19 mouse cellular contexts compared by ENCODE assay signal in the genomic region with DNA sequence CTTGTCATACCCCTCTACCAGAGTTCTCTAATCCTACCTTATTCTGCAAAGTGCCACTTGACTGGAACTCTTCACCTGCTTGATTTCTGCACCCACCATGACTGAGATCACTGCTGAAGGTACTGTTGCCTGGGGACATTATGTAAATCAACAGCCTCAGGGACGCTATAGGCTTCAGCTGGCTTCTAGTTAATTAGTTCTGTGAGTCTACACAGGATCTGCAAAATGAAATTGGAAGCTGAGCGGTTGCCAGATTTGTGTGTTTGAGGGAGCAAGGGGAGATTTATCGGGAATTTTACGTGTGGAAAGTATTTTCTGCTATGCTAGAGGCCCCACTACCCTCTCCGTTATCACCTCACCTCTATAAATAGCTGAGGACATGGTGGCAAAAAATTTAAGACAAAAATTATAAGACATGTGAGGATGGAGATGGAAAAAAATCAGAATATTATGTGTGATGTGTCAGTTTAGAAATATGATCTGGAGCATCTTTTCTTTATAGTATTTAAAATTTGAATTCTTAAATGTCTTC. TPM values are rescaled to one million over a fixed set of nuclear protein-coding genes. Genes with fewer than 3 reads are reported as not detected.
A peak's percentile ranks its signal among the peaks of the same experiment; 100 is the strongest.
DNase-seq lines count a peak whose midpoint lies in the region; ATAC-seq and TF ChIP-seq lines count a peak whose summit lies in the region.
"Had no signal": no experiment of that assay in that cellular context is flagged by ENCODE, and none has a peak within 500 bp of the region (broad histone marks: within the 10 kb centered on the region; RNA-seq: fewer than 3 reads in every experiment).

No protein-coding gene starts in this region.

- ATAC-seq in hindbrain, postnatal 0 days, result no peak
- no peak for ATAC-seq in hindbrain, embryonic 13.5 days (ENCODE audit: low FRiP score)
- ATAC-seq in forebrain, embryonic 14.5 days, result peak; percentile 74
- ATAC-seq: hindbrain, embryonic 16.5 days; liver, embryonic 12.5 days; Patski had no signal

- H3K4me1 ChIP-seq in hindbrain, postnatal 0 days (ENCODE audit: insufficient read depth, low read length), result no peaks in the 10 kb centered on the region
- H3K4me1 ChIP-seq in hindbrain, embryonic 13.5 days (replicated peaks), result 0 out of 2 replicates have a peak, but pooled peaks cover 4% of the 10 kb centered on the region
- H3K4me1 ChIP-seq in forebrain, embryonic 14.5 days (ENCODE audit: control insufficient read depth, insufficient read depth, low read length), result 0 out of 2 replicates have a peak, but pooled peaks cover 2% of the 10 kb centered on the region
- H3K4me1 ChIP-seq: limb, embryonic 10.5 days; liver, embryonic 12.5 days had no signal

- DNase-seq in gastrocnemius, adult 2 months, result peak; percentile 23
- no peak for DNase-seq in gastrocnemius, postnatal 36 days
- peak; percentile 13 for DNase-seq in hindbrain, postnatal 0 days (ENCODE audit: low spot score)
- DNase-seq in forebrain, embryonic 14.5 days (ENCODE audit: low spot score), result peak; percentile 73
- peak; percentile 9 for DNase-seq in heart, postnatal 4 days
- DNase-seq in cerebellum, adult 9-11 months, result no peak
- DNase-seq: B cell, adult 2 months; cerebellum, postnatal 25 days; kidney, adult 18-20 months; kidney, postnatal 36 days; layer of hippocampus, postnatal 36 days; right cerebral cortex, postnatal 14 days; thymus, postnatal 36 days had no signal

- no peaks in the 10 kb centered on the region for H3K9me3 ChIP-seq in hindbrain, postnatal 0 days (ENCODE audit: low read length)
- H3K9me3 ChIP-seq in hindbrain, embryonic 13.5 days, result no peaks in the 10 kb centered on the region
- no peaks in the 10 kb centered on the region for H3K9me3 ChIP-seq in forebrain, embryonic 14.5 days (replicated peaks; ENCODE audit: control insufficient read depth, low read length)
- H3K9me3 ChIP-seq: limb, embryonic 10.5 days; liver, embryonic 12.5 days had no signal

- no peaks in the 10 kb centered on the region for H3K36me3 ChIP-seq in hindbrain, postnatal 0 days (ENCODE audit: insufficient read depth, low read length)
- no peaks in the 10 kb centered on the region for H3K36me3 ChIP-seq in hindbrain, embryonic 13.5 days
- H3K36me3 ChIP-seq in forebrain, embryonic 14.5 days (ENCODE audit: control insufficient read depth, insufficient read depth, low read length), result no peaks in the 10 kb centered on the region
- H3K36me3 ChIP-seq: limb, embryonic 10.5 days; liver, embryonic 12.5 days had no signal

- TF ChIP-seq CTCF in gastrocnemius, adult 2 months (IDR thresholded peaks at IDR 0.05), result no peak
- TF ChIP-seq CTCF in hindbrain, postnatal 0 days (IDR thresholded peaks at IDR 0.05; ENCODE audit: low read depth), result no peak

- H3K9ac ChIP-seq in hindbrain, postnatal 0 days (replicated peaks; ENCODE audit: low read length), result no peak overlapping the region
- H3K9ac ChIP-seq in hindbrain, embryonic 13.5 days, result no peak overlapping the region
- H3K9ac ChIP-seq in forebrain, embryonic 14.5 days (ENCODE audit: low read length), result no peak overlapping the region
- H3K9ac ChIP-seq: liver, embryonic 12.5 days had no signal

- no peaks in the 10 kb centered on the region for H3K27me3 ChIP-seq in hindbrain, postnatal 0 days (ENCODE audit: insufficient read depth, low read length)
- no peaks in the 10 kb centered on the region for H3K27me3 ChIP-seq in hindbrain, embryonic 13.5 days
- no peaks in the 10 kb centered on the region for H3K27me3 ChIP-seq in forebrain, embryonic 14.5 days (replicated peaks; ENCODE audit: control insufficient read depth, insufficient read depth, low read length)
- H3K27me3 ChIP-seq: liver, embryonic 12.5 days; Patski had no signal

- H3K4me3 ChIP-seq in gastrocnemius, adult 2 months, result peak overlapping the region; percentile 78
- no peak overlapping the region for H3K4me3 ChIP-seq in hindbrain, postnatal 0 days (ENCODE audit: low read length)
- H3K4me3 ChIP-seq in hindbrain, embryonic 13.5 days, result no peak overlapping the region
- no peak overlapping the region for H3K4me3 ChIP-seq in forebrain, embryonic 14.5 days (ENCODE audit: low read depth, low read length)
- H3K4me3 ChIP-seq: limb, embryonic 10.5 days; liver, embryonic 12.5 days had no signal

- no peak overlapping the region for H3K4me2 ChIP-seq in hindbrain, postnatal 0 days (ENCODE audit: low read depth, low read length)
- H3K4me2 ChIP-seq in hindbrain, embryonic 13.5 days, result no peak overlapping the region
- H3K4me2 ChIP-seq in forebrain, embryonic 14.5 days (ENCODE audit: low read length), result no peak overlapping the region
- H3K4me2 ChIP-seq: liver, embryonic 12.5 days had no signal

- 57% methylated on average over 5 of the region's 5 CpGs for WGBS in hindbrain, postnatal 0 days
- 66% methylated on average over 5 of the region's 5 CpGs for WGBS in hindbrain, embryonic 13.5 days
- WGBS in forebrain, embryonic 14.5 days, result 37% methylated on average over 5 of the region's 5 CpGs

- intact Hi-C loops in gastrocnemius, adult 2 months (cut with DNase I), result no loop called here
- intact Hi-C loops in gastrocnemius, postnatal 36 days (cut with DNase I), result no loop called here

- peak overlapping the region; percentile 95 for H3K27ac ChIP-seq in gastrocnemius, adult 2 months
- no peak overlapping the region for H3K27ac ChIP-seq in hindbrain, postnatal 0 days
- no peak overlapping the region for H3K27ac ChIP-seq in hindbrain, embryonic 13.5 days
- H3K27ac ChIP-seq in forebrain, embryonic 14.5 days (ENCODE audit: low read depth, low read length), result no peak overlapping the region
- H3K27ac ChIP-seq: limb, embryonic 10.5 days; liver, embryonic 12.5 days had no signal

RNA-seq across cellular contexts. Expression of gene Trdn, which starts 3.3 kb away (rescaled TPM):
- 1,000 to 10,000 TPM; 1,230 to 1,409 TPM for total RNA-seq in gastrocnemius, adult 2 months (2021)
- total RNA-seq in gastrocnemius, postnatal 36 days (2021), result 1,000 to 10,000 TPM; 1,295 to 1,454 TPM
- total RNA-seq in hindbrain, postnatal 0 days (2014; rRNA removed), result 0.42 TPM in 1 of 2 replicates, not detected in the other
- polyA plus RNA-seq in hindbrain, postnatal 0 days (2015; fragmentation: Nextera tagmentation; extraction: Ambion mirVana), result 0.13 TPM in 1 of 2 replicates, not detected in the other
- polyA plus RNA-seq in hindbrain, embryonic 13.5 days (2015; fragmentation: Nextera tagmentation; extraction: Ambion mirVana), result 0.21 and 0.34 TPM in 2 replicates
- not detected in 2 replicates for polyA plus RNA-seq in forebrain, embryonic 14.5 days (2014; fragmentation: Nextera tagmentation; extraction: Ambion mirVana)
- 100 to 1,000 TPM; 247 to 271 TPM for total RNA-seq in heart, postnatal 4 days (2021)
- total RNA-seq: layer of hippocampus, postnatal 36 days; megakaryocyte, adult 5-6 weeks had no signal
- polyA plus RNA-seq: hindbrain, embryonic 16.5 days; liver, embryonic 12.5 days; Patski had no signal

Comparison
In these comparisons a context has a peak if more than half of its experiments do, and no peak if none do; other contexts are left out.
1. DNase-seq: peak in gastrocnemius, adult 2 months (single experiment), hindbrain, postnatal 0 days (single experiment), forebrain, embryonic 14.5 days (single experiment) and heart, postnatal 4 days (single experiment); none in gastrocnemius, postnatal 36 days (0 of 2) and cerebellum, adult 9-11 months (single experiment).
2. RNA of gene Trdn, which starts 3.3 kb away (total RNA-seq): 1,295 to 1,454 TPM in gastrocnemius, postnatal 36 days, 1,230 to 1,409 TPM in gastrocnemius, adult 2 months and 247 to 271 TPM in heart, postnatal 4 days; 0.42 TPM in hindbrain, postnatal 0 days; every median in the first group is over 100 times any median in the second.